Mouse (Mus musculus) Patski (cell line): ENCODE results near the gene Prpf40a. TPM values are rescaled to one million over a fixed set of nuclear protein-coding genes. Genes with fewer than 3 reads are reported as not detected.

Experiments
- ATAC-seq: fragments of 100-300 bp; one replicate; pipeline ENCODE4 v1.8.0; 2021
- CTCF ChIA-PET: fragments of 350-600 bp; sonication (Branson Sonifier 250); formaldehyde crosslinking; loops from one replicate; lab custom pipeline; 2022; ENCODE audit warnings: inconsistent platforms; lab: Charles Lee
- POLR2A ChIA-PET: fragments of 350-600 bp; sonication (Branson Sonifier 250); formaldehyde crosslinking; loops from one replicate; lab custom pipeline; 2022; ENCODE audit warnings: antibody characterized with exemption, inconsistent platforms; lab: Charles Lee
- DNase-seq: peaks from one replicate; pipeline ENCODE4 v3.0.0-alpha.2; 2011; ENCODE audit warnings: low read depth, low spot score
- H3K27me3 ChIP-seq: fragments of 371-371 bp; one replicate; pipeline ENCODE4 v1.5.1; 2021
- CTCF ChIP-seq: fragments of 100-300 bp; IDR thresholded peaks from one replicate; pipeline ENCODE4 v1.5.1; 2021
- in situ Hi-C: fragments of 300-500 bp; cut with MboI; formaldehyde crosslinking; loops from 3 replicates; pipeline ENCODE4 v1.11.1; 2018; ENCODE audit warnings: low pct_unique_long_range_greater_than_20kb, mixed read lengths
- polyA plus RNA-seq: library from polyadenylated mRNA; unstranded; gene quantifications from one replicate; pipeline ENCODE4 v1.2.3, GENCODE M21; 2021

The Prpf40a gene
- polyA plus RNA-seq, 1 experiment from 2014 or later = 103 TPM

DNA sequence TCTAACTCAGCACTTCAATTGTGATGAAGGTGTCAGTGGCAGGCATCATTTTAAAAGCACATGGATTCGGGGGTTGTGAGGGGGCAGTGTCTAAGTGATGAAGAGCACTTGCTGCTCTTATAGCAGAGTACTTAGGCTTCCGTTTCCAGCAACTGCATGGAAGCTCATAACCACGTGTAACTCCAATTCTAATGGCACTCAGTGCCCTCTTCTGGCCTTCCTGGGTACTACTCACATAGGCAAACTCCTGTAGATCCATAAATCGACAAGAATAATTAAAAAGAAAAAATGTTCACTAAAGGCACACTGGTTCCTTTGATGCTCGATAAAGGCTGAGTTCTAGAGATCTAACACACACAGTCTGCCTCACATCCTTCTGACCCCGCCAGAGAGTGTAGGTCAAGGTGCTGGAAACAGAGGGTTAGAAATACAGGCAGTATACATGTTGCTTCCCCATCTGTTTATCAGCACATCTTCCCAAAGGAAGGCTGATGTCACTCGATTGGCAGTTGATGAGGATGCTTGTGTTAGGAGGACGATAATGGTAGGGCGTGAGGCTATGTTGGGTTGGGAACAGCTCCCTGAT, 105.4 kb downstream of the Prpf40a start:
- ChIA-PET CTCF (interaction anchor here (1.0 to 1.9 kb wide), 4 partner anchors 319 to 329 kb away, joined by 4 to 11 read pairs (median 6); no protein-coding TSS in a partner anchor), POLR2A (no interaction called here)
- DNase-seq = no peak
- in situ Hi-C loops = loop anchor here (5.0 kb wide), 2 partner anchors 228 to 318 kb away; partner anchors contain the start of gene Fmnl2
- peak; percentile 70 for TF ChIP-seq CTCF
- ATAC-seq = no peak
- H3K27me3 ChIP-seq = no peaks in the 10 kb centered on the region

Other genes starting within 250 kb of the Prpf40a start
- gene Arl6ip6, start 442 bp upstream of the Prpf40a start, polyA plus RNA-seq = 32.1 TPM